Mouse (Mus musculus) heart, adult 2 months (tissue): ENCODE measurements at regions not wholly inside any gene's neighbourhood (a gene's known extent, or its start where the extent isn't known, plus 50 kb on each side); places are given as distances from the start of the nearest gene placed in this dataset.

ENCODE experiments used
- CTCF ChIP-seq: fragments of 200-600 bp; IDR thresholded peaks from 2 replicates; pipeline ENCODE4 v1.8.1; 2022; ENCODE audit warnings: antibody characterized with exemption, mild to moderate bottlenecking, moderate library complexity
- POLR2A ChIP-seq: fragments of 200-500 bp; IDR thresholded peaks from 2 replicates; pipeline ENCODE4 v1.6.1; 2011; ENCODE audit warnings: mild to moderate bottlenecking, low read depth, low read length, control low read depth; ENCODE audit not compliant: insufficient read depth

GRCm38 (mm10) chr17:84849031-84849405 lies 58.4 kb upstream of the Lrpprc start:
- TF ChIP-seq POLR2A (no peak), CTCF (no peak)
